Mouse (Mus musculus): Measurements from ENCODE around the gene Reep6.
"Not testable (repeated sequence)": the region's sequence is repeated elsewhere in the genome, so short reads cannot be mapped to it uniquely, and the experiment has no call there.

The Reep6 gene

GRCm38 (mm10) chr10:80330084-80330483 lies 331 bp downstream of the Reep6 start:
- no peak for DNase-seq

DNA sequence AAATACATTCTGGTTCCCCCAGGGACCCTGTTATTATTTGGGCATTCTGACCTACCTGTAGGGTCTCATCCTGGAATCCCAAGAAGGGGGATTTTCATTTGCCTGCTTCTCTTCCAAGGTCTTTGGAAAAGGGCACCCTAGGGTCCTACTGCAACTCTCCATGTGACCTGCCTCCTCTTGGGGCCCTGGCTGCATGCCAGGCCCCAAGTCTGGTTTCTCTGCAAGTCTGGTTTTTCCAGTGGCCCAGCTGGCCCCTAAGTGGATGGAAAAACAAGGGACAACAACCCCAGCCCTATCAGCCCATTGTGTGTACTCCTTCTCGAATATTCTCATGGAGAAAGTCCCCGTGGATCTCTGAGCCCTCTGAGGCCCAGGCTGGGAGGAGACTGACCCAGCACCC lies 1.1 kb downstream of the Reep6 start:
- no peak for DNase-seq

- DNase-seq: no peak
These were observed 2.1 kb downstream of the Reep6 start for GRCm38 (mm10) chr10:80331636-80332524.

DNA sequence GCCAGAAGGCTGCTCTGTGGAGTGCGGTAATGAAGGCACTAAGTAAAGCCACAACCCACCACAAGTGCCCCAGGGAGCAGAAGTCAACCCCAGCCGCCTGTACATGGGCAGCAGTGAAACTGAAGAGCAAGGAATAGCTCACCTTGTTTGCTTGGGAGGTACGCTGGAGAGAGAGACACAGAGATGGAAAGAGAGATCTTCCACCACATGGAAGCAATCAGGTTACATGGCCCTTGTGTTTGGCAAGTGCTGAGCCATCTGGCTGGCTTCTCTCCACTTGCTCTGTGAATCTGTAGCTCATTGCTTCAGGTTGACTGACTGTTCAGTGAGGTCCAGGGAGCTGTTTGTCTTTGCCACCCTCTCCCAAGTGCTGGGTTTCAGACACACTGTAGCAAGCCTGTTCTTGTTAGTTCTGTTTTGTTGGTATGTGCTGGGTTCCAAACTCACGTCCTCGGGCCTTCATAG lies 2.8 kb downstream of the Reep6 start:
- no peak for DNase-seq

GRCm38 (mm10) chr10:80336263-80336662 lies 6.5 kb downstream of the Reep6 start:
- DNase-seq: no peak

- peak; percentile 91 for DNase-seq
These were observed 10.4 kb downstream of the Reep6 start for GRCm38 (mm10) chr10:80339941-80340750.

DNA sequence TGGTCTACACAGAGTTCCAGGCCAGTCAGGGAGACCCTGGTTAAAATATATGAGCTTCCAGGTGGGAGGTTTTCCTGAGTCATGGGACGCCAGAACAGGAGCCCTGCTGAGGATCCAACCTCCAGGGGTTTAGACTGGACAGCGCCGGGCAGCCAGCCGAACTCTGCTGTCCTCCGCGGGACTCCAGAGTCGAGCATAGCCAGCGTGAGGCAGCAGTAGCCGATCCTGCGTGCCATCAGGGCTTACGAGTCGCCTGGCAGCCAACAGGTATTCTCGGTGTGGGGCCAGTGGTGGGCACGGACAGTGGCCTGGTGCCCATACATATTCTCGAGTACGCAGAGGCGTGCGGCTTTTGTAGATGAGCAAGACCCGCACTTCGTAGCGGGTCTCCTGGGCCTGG lies 11.3 kb downstream of the Reep6 start:
- no peak for DNase-seq

GRCm38 (mm10) chr10:80341491-80342304 lies 11.9 kb downstream of the Reep6 start:
- peak; percentile 35 for DNase-seq

GRCm38 (mm10) chr10:80342305-80342748 lies 12.6 kb downstream of the Reep6 start:
- no peak for DNase-seq

DNA sequence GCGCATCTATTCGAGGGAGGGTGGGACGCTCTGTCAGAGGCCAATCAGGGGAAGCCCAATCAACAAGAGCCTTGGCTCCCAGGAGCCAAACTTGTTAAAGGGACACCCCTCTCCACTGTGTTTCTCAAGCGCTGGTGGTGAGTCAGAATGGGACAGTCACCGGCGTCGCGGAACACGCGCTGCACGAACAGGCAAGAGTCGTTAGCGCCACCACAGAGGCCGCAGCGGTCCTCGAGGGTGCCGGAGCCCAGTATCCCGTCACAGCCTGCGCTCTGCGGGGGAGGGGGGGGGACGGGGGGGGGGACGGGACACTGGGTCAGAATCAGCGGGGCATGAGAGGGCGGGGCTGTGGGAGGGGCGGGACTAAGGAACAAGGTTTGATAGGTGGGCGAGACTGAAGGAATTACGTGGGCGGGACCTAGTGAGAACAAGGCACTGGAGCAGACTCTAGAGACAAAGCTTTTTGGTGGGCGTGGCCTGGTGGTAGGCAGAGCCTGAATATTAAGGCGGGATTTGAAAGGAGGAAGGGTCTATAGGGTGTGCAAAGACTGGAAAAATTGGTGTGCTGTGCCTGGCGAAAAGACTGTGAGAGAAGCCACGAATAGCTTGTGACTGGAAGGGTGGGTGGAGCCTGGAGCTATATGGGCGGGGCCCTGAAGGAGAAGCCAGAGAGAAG lies 13.1 kb downstream of the Reep6 start:
- DNase-seq: peak; percentile 53

- DNase-seq: no peak
These were observed 13.7 kb downstream of the Reep6 start for GRCm38 (mm10) chr10:80343425-80343895.

GRCm38 (mm10) chr10:80344131-80344661 lies 14.4 kb downstream of the Reep6 start:
- DNase-seq: no peak

- peak; percentile 58 for DNase-seq
These were observed 15.4 kb downstream of the Reep6 start for GRCm38 (mm10) chr10:80345122-80345521.

DNA sequence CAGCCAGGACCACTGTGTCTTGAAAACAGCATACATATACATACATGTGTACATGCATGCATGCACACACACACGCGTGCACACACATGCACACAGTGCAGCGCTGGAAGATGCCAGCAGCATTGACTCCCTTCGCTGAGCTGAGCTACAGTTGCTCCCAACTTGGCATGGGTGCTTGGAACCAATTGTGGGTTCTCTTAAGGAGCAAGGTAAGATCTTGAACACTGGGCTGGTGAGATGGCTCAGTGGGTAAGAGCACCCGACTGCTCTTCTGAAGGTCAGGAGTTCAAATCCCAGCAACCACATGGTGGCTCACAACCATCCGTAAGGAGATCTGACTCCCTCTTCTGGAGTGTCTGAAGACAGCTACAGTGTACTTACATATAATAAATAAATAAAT lies 16.2 kb downstream of the Reep6 start:
- DNase-seq: not testable (repeated sequence)

DNA sequence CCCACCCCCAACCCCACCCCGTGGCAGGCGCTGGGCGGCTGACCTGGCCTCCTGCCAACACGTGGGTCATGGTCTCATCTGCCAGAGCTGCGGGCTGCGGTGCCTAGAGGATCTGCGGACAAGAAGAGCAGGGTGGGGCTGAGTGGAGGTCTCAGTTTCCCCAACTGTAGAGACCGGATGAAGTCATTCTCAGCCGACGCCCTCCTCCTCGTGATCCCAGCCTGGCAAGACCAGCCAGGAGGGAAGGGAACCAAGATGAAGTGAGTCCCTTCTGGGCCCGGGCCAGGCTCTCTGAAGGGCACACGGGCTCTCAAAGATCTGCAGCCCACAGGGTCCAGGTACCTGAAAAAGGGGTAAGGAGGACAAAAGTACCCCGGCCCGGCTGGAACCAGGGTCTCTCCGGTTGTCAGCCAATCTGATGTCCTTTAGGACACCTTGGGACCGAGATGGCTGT lies 17.8 kb downstream of the Reep6 start:
- DNase-seq: no peak

GRCm38 (mm10) chr10:80348244-80348781 lies 18.6 kb downstream of the Reep6 start, which contains the start of gene Adamtsl5:
TSS of gene Adamtsl5 (minus strand) at chr10:80348412.
- peak; percentile 84 for DNase-seq

- peak; percentile 30 for DNase-seq
These were observed 19.2 kb downstream of the Reep6 start for GRCm38 (mm10) chr10:80348981-80349380.

GRCm38 (mm10) chr10:80350292-80350691 lies 20.5 kb downstream of the Reep6 start:
- peak; percentile 95 for DNase-seq

DNA sequence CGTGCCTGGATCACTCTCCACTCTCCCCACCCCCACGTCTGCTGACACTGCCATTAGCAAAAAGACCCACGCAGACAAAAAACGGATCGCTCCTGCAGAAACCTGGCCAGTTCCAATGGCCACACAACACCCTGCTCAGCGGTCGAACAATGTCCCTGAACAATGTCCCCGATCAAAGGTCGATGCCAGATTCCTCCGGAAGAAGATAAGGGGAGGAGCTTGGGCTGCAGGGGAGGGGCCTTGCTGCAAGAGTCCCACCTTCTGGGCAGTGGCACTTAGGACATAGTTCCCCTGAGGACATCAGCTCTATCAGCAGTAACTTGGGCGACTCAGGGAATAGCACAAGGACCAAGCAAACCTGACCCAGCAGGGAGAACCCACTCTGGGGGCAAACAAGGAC lies 22.1 kb downstream of the Reep6 start:
- DNase-seq: no peak

GRCm38 (mm10) chr10:80352727-80353126 lies 23.0 kb downstream of the Reep6 start:
- no peak for DNase-seq

DNA sequence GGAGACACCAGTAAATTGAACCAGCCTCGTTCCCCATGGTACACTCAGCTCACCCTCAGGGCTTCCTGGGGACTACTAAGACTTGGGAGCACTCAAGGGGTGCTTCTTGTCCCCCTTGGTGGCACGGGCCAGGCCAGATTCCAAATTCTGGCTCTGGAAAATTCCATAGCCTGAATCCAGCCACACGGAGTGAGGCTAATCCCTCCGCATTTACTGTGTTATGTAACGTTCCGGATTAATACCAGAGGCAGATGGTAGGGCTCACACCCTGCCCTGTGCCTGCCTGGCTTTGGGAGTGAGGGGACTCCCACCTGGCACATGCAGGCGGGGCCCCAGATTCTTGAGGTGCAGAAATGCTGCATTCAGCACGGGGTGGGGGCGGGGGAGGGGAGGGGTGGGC lies 25.7 kb downstream of the Reep6 start:
- no peak for DNase-seq
